Mouse (Mus musculus): ENCODE data around the gene Rps6ka5. TPM values are rescaled to one million over a fixed set of nuclear protein-coding genes. Genes with fewer than 3 reads are reported as not detected.
A peak's percentile ranks its signal among the peaks of the same experiment; 100 is the strongest.

Rps6ka5 gene
- total RNA-seq, 2 experiments from 2014 or later: 15.1 to 19.0 TPM

GRCm38 (mm10) chr12:100655972-100656371 is 70.8 kb downstream of the Rps6ka5 start:
- DNase-seq: no peak

- no peak for DNase-seq
These were observed 84.8 kb downstream of the Rps6ka5 start for GRCm38 (mm10) chr12:100641936-100642335.

GRCm38 (mm10) chr12:100640726-100641125 is 86.1 kb downstream of the Rps6ka5 start:
- DNase-seq: no peak

GRCm38 (mm10) chr12:100639680-100640079 is 87.1 kb downstream of the Rps6ka5 start:
- peak; percentile 25 for DNase-seq

GRCm38 (mm10) chr12:100637886-100638285 is 88.9 kb downstream of the Rps6ka5 start:
- DNase-seq: no peak

- no peak for DNase-seq
These were observed 90.0 kb downstream of the Rps6ka5 start for GRCm38 (mm10) chr12:100636733-100637132.

- DNase-seq: no peak
These were observed 90.5 kb downstream of the Rps6ka5 start for GRCm38 (mm10) chr12:100636299-100636633.

- DNase-seq: no peak
These were observed 91.0 kb downstream of the Rps6ka5 start for GRCm38 (mm10) chr12:100635601-100636298.

GRCm38 (mm10) chr12:100633231-100633630 is 93.6 kb downstream of the Rps6ka5 start:
- no peak for DNase-seq

- no peak for DNase-seq
These were observed 95.5 kb downstream of the Rps6ka5 start for GRCm38 (mm10) chr12:100631286-100631685.

GRCm38 (mm10) chr12:100629126-100629920 is 97.5 kb downstream of the Rps6ka5 start:
- no peak for DNase-seq

GRCm38 (mm10) chr12:100626991-100627677 is 99.6 kb downstream of the Rps6ka5 start:
- DNase-seq: no peak

GRCm38 (mm10) chr12:100626273-100626990 is 100.4 kb downstream of the Rps6ka5 start:
- no peak for DNase-seq

- DNase-seq: no peak
These were observed 101.8 kb downstream of the Rps6ka5 start for GRCm38 (mm10) chr12:100624854-100625447.

- no peak for DNase-seq
These were observed 111.5 kb downstream of the Rps6ka5 start for GRCm38 (mm10) chr12:100615251-100615650.

GRCm38 (mm10) chr12:100613878-100614277 is 112.9 kb downstream of the Rps6ka5 start:
- DNase-seq: no peak

- DNase-seq: no peak
These were observed 113.5 kb downstream of the Rps6ka5 start for GRCm38 (mm10) chr12:100613192-100613700.

GRCm38 (mm10) chr12:100609766-100610165 is 117.0 kb downstream of the Rps6ka5 start:
- DNase-seq: no peak

GRCm38 (mm10) chr12:100609064-100609463 is 117.7 kb downstream of the Rps6ka5 start:
- no peak for DNase-seq

- peak; percentile 26 for DNase-seq
These were observed 120.0 kb downstream of the Rps6ka5 start for GRCm38 (mm10) chr12:100606733-100607132.

- peak; percentile 11 for DNase-seq
These were observed 121.2 kb downstream of the Rps6ka5 start for GRCm38 (mm10) chr12:100605596-100605995.

GRCm38 (mm10) chr12:100604540-100604939 is 122.2 kb downstream of the Rps6ka5 start:
- peak; percentile 44 for DNase-seq
